Mouse (Mus musculus) left cerebral cortex, adult 18-20 months (tissue): ENCODE measurements around the gene Lenep. TPM values are rescaled to one million over a fixed set of nuclear protein-coding genes. Genes with fewer than 3 reads are reported as not detected.
A peak's percentile ranks its signal among the peaks of the same experiment; 100 is the strongest.

Experiments
- DNase-seq, 2 experiments: peaks; one replicate each; pipeline ENCODE4 v3.0.0; 2021 to 2022; ENCODE audit warnings: low spot score in 2 of 2, mixed read lengths in 1 of 2
- total RNA-seq, 2 experiments: library from RNA; stranded (reverse); gene quantifications; 2 replicates each; pipeline ENCODE4 v1.2.3; 2021

Gene Lenep
- total RNA-seq, 2 experiments from 2014 or later = 3.8 to 6.4 TPM

DNA sequence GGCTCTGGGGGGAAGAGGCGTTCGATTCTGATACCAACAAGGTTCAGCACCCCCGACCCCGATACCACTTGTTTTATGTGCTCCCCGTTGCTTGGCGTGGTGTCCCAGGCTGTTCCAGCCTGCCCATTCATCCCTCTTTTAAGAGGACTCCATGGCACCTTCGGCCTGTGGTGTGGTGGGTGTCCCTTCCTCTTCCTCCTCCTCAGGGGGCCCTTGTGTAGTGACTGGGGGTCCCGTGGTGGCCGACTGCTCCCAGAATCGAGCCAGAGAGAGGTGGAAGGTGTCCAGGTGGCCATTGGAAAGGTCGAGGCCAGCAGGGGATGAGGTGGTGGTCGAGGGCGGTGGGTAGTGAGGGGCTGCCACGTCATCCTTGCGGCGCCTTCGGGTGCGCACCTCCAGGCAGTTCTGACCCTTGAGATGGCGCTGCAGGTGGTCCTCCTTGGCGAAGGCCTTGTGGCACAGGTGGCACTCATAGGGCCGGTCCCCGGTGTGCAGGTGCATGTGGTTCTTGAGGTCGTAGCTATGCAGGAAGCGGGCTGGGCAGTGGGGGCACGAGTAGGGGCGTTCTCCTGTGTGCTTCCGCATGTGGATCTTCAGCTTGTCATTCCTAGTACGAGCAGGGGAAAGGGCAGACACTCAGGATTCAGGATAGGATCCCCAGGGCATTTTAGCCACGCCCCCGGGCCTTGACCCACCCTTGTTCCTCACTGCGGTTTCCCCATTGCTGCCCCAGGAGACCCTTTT is 23.0 kb downstream of the Lenep start:
- no peak for DNase-seq

GRCm38 (mm10) chr3:89378394-89379067 is 24.1 kb downstream of the Lenep start:
- DNase-seq = peak; percentile 73 to 79

- DNase-seq = no peak
Observed at GRCm38 (mm10) chr3:89377831-89378230, 24.8 kb downstream of the Lenep start.

GRCm38 (mm10) chr3:89373581-89374231 is 28.9 kb downstream of the Lenep start:
- no peak for DNase-seq

- DNase-seq = no peak
Observed at GRCm38 (mm10) chr3:89367338-89367737, 35.3 kb downstream of the Lenep start.

DNA sequence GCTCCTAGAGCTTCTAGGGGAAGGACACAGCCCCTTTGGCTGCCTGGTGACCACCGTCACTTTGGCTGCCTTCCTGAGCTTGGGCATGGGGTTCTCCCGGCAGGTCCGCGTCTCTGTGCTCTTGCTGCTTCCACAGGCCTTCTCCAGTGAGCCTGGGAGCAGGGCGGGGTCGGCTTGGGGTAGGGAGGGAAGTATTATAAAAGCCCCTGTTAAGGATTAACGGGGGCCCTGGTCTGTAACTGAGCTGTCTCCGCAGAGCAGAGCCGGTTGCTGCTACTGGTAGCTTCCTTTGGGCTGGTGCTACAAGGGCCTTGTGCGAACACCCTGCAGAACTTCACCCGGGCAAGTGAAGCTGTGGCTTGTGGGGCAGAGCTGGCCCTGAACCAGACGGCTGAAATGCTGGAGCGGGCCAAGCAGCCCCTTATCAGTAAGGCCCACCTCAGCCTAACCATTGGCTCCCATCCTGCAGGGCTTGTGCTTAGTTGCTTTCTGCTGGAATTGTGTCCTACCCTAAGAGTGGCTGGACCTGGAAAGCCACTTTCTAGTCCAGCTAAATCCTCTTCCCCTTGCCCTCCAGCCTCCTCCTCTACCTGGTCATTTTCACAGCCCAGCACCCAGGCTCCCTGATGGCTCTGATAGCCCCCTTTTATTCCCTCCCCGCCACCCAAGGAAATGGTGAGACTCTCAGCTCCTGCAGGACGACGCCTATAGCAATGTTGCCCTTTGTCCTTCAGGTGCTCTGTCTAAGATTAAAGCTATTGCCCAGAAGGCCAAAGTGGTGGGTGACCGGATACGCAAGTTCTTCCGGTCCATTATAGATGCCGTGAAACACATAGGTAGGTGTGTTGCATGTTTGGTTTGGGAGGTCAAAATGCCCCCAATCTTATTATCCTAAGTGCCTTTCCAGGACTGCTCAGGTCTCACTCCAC is 36.8 kb downstream of the Lenep start:
- DNase-seq = no peak

DNA sequence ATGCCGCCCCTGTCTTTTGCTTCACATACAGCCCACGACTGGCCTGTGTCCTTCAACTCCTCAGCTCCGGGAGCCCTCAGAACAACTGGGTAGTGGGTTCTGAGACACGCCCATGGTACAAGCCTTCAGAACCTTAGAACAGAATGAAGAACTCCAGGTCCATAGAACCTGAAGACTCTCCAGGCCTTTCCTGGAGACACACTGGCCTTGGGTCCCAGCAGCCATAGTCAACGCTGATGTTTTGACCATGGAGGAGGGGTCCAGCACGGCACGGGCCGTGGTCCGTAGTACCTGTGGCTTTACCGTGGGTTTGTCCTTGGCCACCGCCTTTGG is 37.5 kb downstream of the Lenep start, which contains the start of gene Dcst1:
Dcst1 (minus strand) TSS at position 101 of the 333 bp plus-strand sequence.
- no peak for DNase-seq

GRCm38 (mm10) chr3:89364631-89365030 is 38.0 kb downstream of the Lenep start:
- no peak for DNase-seq

DNA sequence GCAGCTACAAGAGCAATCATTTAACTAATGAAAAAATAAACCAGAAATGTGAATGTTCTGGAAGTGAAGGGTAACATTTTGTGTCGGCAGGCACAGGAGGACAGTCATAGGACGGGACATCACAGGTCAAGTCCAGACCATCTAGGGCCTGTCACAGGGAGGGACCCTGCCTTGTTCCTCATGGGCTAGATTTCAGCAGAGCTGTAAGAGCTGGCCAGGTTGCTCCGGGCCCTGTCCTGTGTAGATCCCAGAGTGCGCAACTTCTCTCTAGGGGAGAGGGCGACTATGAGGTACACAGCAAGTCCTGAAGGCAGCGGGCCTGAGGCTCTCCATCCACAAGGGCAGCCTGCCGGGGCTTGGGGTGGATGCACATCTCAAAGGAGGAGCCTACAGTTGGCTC is 40.9 kb downstream of the Lenep start, which contains the start of gene Dcst2:
Dcst2 (plus strand) TSS at position 301 of the 400 bp plus-strand sequence.
- DNase-seq = no peak

DNA sequence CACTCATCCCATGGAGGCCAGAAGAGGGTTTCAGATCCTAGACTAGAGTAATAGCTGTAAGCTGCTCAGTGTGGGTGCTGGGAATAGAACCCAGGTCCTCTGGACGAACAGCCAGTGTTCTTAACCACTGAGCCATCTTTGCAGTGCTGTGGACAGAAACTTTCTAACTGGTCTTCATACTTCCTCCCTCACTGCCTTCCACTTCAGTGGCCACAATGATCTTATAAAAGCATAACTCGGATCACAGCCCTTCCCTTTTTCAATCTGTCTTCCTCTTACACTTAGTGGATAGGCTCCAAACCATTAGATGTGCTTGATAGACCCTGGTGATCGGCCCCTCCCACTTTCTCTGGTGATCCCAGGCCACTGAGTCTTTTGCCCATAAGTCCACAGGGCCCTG is 42.4 kb downstream of the Lenep start:
- no peak for DNase-seq

- no peak for DNase-seq
Observed at GRCm38 (mm10) chr3:89359630-89360029, 43.0 kb downstream of the Lenep start.

- no peak for DNase-seq
Observed at GRCm38 (mm10) chr3:89356029-89356428, 46.6 kb downstream of the Lenep start.

- no peak for DNase-seq
Observed at GRCm38 (mm10) chr3:89355512-89355902, 47.1 kb downstream of the Lenep start.

- peak; percentile 86 to 93 for DNase-seq
Observed at GRCm38 (mm10) chr3:89354816-89355511, 47.6 kb downstream of the Lenep start.

DNA sequence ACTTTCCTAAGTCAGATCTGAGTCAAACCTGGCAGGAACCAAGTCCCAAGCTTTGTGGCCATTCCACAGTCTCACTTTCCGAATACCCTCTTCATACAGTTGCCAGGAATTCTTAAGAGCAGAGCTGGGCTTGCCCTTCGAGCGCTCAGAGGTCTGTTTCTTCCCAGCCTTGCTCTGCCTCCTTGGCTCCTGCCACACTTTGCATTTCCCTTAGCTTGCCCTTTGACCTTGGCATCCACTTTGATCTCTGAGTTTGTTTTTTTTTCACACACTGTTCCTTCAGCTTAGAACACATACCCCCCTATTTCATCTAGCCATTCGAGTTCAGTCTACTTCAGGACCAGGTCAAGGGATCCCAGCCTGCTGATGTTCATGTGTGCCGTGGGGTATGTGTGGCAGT is 51.3 kb downstream of the Lenep start:
- DNase-seq = no peak

Other genes starting within 250 kb of the Lenep start
- 10 to 100 TPM; 14.4 to 21.9 TPM for gene Hcn3, start 242.6 kb downstream of the Lenep start, total RNA-seq
- 10 to 100 TPM; 40.9 to 45.0 TPM for gene Clk2, start 238.0 kb downstream of the Lenep start, total RNA-seq
- 10 to 100 TPM; 63.2 to 63.7 TPM for gene Scamp3, start 225.3 kb downstream of the Lenep start, total RNA-seq
- 10 to 100 TPM; 48.1 to 58.5 TPM for gene Fam189b, start 219.7 kb downstream of the Lenep start, total RNA-seq
- gene Gba, start 199.9 kb downstream of the Lenep start, total RNA-seq = 10 to 100 TPM; 61.5 to 64.9 TPM
- gene Thbs3, start 187.6 kb downstream of the Lenep start, total RNA-seq = 10 to 100 TPM; 16.0 to 19.4 TPM
- gene Mtx1, start 175.7 kb downstream of the Lenep start, total RNA-seq = 10 to 100 TPM; 83.2 to 97.1 TPM
- gene Muc1, start 173.7 kb downstream of the Lenep start, total RNA-seq = under 1 TPM; 0.45 to 0.63 TPM
- 10 to 100 TPM; 66.0 to 67.7 TPM for gene Krtcap2, start 156.8 kb downstream of the Lenep start, total RNA-seq
- 10 to 100 TPM; 76.1 to 77.1 TPM for gene Trim46, start 156.5 kb downstream of the Lenep start, total RNA-seq
- 10 to 100 TPM; 56.5 to 56.6 TPM for gene Dpm3, start 143.4 kb downstream of the Lenep start, total RNA-seq
- 10 to 100 TPM; 35.2 to 35.8 TPM for gene Slc50a1, start 132.2 kb downstream of the Lenep start, total RNA-seq
- 1 to 10 TPM; 5.9 to 8.3 TPM for gene Efna1, start 121.7 kb downstream of the Lenep start, total RNA-seq
- gene Efna3, start 79.8 kb downstream of the Lenep start, total RNA-seq = 10 to 100 TPM; 58.3 to 60.8 TPM
- under 1 TPM in 1 of 2 experiments, not detected in 1; 0.28 TPM for gene Efna4, start 64.8 kb downstream of the Lenep start, total RNA-seq
- 100 to 1,000 TPM in 1 of 2 experiments, 10 to 100 TPM in 1; 99.8 to 102 TPM for gene Adam15, start 52.8 kb downstream of the Lenep start, total RNA-seq
- under 1 TPM; 0.19 to 0.42 TPM for gene Dcst2, start 40.8 kb downstream of the Lenep start, total RNA-seq
- not detected for gene Dcst1, start 37.5 kb downstream of the Lenep start, total RNA-seq
- 10 to 100 TPM; 13.6 to 15.5 TPM for gene Zbtb7b, start 8.0 kb downstream of the Lenep start, total RNA-seq
- gene Flad1, start 9.1 kb upstream of the Lenep start, total RNA-seq = 10 to 100 TPM; 31.6 to 36.0 TPM
- 1 to 10 TPM; 2.2 to 2.7 TPM for gene Cks1b, start 15.6 kb upstream of the Lenep start, total RNA-seq
- 10 to 100 TPM; 15.0 to 15.6 TPM for gene Shc1, start 15.7 kb upstream of the Lenep start, total RNA-seq
- gene Pygo2, start 27.4 kb upstream of the Lenep start, total RNA-seq = 10 to 100 TPM; 57.2 to 66.1 TPM
- 10 to 100 TPM; 33.9 to 34.4 TPM for gene Pbxip1, start 33.9 kb upstream of the Lenep start, total RNA-seq
- gene Pmvk, start 51.7 kb upstream of the Lenep start, total RNA-seq = 10 to 100 TPM; 37.8 to 38.3 TPM
- gene Kcnn3, start 117.4 kb upstream of the Lenep start, total RNA-seq = 10 to 100 TPM; 20.4 to 26.9 TPM